Mouse (Mus musculus) liver, embryonic 14.5 days (tissue): ENCODE measurements at regions not wholly inside any gene's neighbourhood (a gene's known extent, or its start where the extent isn't known, plus 50 kb on each side); places are given as distances from the start of the nearest gene placed in this dataset.

Experiments used
- ATAC-seq: fragments of 200-750 bp; cut with Nextera tagmentation; 2 replicates; pipeline ENCODE4 v1.8.0; 2017; ENCODE audit warnings: moderate number of reproducible peaks, mild to moderate bottlenecking, moderate library complexity; ENCODE audit not compliant: insufficient read depth
- DNase-seq, 3 experiments: peaks; one replicate each; pipeline ENCODE4 v3.0.0-alpha.2; 2012 to 2013; ENCODE audit warnings: low read depth in 3 of 3, low spot score in 3 of 3
- H3K27ac ChIP-seq: fragments of 300-500 bp; sonication (generic); 2 replicates; pipeline ENCODE4 v1.5.1; 2014; ENCODE audit warnings: moderate library complexity, mild to moderate bottlenecking, control low read depth, inconsistent platforms
- H3K27me3 ChIP-seq: fragments of 300-500 bp; sonication (generic); 2 replicates; pipeline ENCODE4 v1.6.1; 2014; ENCODE audit warnings: mild to moderate bottlenecking, low read length, moderate library complexity; ENCODE audit not compliant: control insufficient read depth, insufficient read depth
- H3K36me3 ChIP-seq: fragments of 300-500 bp; sonication (generic); replicated peaks from 2 replicates; pipeline ENCODE4 v1.6.1; 2014; ENCODE audit warnings: low read depth; ENCODE audit not compliant: control insufficient read depth, insufficient read depth
- H3K4me1 ChIP-seq, 2 experiments: fragments of 200-500 bp in 1 of 2; fragments of 300-500 bp in 1 of 2; sonication (generic) in 1 of 2; replicated peaks; 2 replicates each; pipeline ENCODE4 v1.6.1; 2012 to 2014; ENCODE audit warnings: antibody characterized with exemption in 1 of 2, inconsistent platforms in 1 of 2, low read length in 1 of 2; ENCODE audit not compliant: control insufficient read depth in 2 of 2, insufficient read depth in 2 of 2
- H3K4me2 ChIP-seq: fragments of 300-500 bp; sonication (generic); 2 replicates; pipeline ENCODE4 v1.6.1; 2014; ENCODE audit warnings: low read depth, mild to moderate bottlenecking, control low read depth, moderate library complexity
- H3K4me3 ChIP-seq, 2 experiments: fragments of 200-500 bp in 1 of 2; fragments of 300-500 bp in 1 of 2; sonication (generic) in 1 of 2; 2 replicates each; pipeline ENCODE4 v1.5.1; 2012 to 2014; ENCODE audit warnings: low read depth in 2 of 2, low read length in 2 of 2, mild to moderate bottlenecking in 2 of 2, control low read depth in 1 of 2, inconsistent platforms in 1 of 2, moderate library complexity in 1 of 2; ENCODE audit not compliant: insufficient read depth in 1 of 2
- H3K9ac ChIP-seq: fragments of 300-500 bp; sonication (generic); replicated peaks from 2 replicates; pipeline ENCODE4 v1.6.1; 2014; ENCODE audit warnings: mild to moderate bottlenecking, control low read depth, moderate library complexity
- H3K9me3 ChIP-seq: fragments of 300-500 bp; sonication (generic); 2 replicates; pipeline ENCODE4 v1.6.1; 2016; ENCODE audit warnings: low read length, mixed read lengths; ENCODE audit not compliant: control insufficient read depth
- CTCF ChIP-seq: IDR thresholded peaks from 2 replicates; pipeline ENCODE4 v1.5.1; 2016; ENCODE audit warnings: antibody characterized with exemption, low read depth, control low read depth
- EP300 ChIP-seq: IDR thresholded peaks from 2 replicates; pipeline ENCODE4 v1.6.1; 2016; ENCODE audit warnings: antibody characterized with exemption, low read depth
- WGBS: fragments of 180-500 bp; shearing (Covaris S2); extraction: QIAGEN DNeasy Blood & Tissue Kit; methylation state at CpG from one replicate; pipeline ENCODE4 v1.1.7; 2014; ENCODE audit not compliant: insufficient replicate concordance; 5-methylcytosine and 5-hydroxymethylcytosine counted together

DNA sequence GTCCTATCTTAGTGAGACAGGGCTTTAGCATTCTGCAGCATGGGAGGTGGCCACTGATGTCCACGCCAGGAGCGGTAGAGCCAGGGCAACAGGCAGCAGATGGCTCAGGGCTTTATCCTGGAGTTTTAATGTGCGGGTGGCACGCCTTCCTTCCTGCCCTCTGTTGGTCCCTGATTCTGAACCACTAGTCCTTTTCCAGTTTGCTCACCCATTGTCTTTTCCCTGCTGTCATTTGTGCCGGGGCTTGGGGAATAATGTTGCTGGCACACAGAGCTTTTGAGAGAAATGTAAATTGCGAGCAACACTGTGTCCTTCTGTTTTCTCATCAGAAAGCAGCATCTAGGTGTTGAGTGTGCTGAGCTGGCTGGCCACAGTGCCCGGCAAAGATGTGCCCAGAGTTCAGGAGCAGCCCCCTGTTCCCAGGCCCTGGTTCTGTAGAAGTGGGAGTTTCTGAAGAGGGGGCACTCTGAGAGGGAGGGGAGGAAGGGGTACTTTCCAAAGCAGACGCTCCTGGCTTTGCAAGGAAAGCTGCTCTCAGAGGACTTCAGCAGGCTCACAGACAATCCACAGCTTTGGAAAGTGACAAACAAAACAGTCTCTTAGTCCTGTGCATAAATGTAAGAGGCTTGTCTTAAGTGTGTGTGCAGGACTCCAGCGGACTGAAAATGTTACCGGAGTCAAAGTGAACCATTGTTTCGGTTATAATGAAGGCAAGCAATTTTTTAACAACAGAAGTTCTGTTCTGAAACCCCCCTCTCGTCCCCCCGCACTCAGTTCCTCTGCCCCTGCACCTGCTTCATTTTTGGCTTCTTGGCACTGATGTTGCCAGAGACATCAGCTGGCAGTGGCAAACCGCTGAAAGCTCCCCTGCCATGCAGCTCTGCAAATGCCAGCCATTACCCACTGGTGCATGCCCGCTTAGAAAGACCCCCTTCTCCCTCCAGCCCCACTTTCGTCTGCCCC is 284.4 kb upstream of the Mpdz start:
- ATAC-seq (no peak), DNase-seq (no peak)
- Histone ChIP-seq H3K4me3 (no peak overlapping the region), H3K4me2 (no peak overlapping the region), H3K9ac (no peak overlapping the region), H3K36me3 (no peaks in the 10 kb centered on the region), H3K27ac (no peak overlapping the region), H3K9me3 (no peaks in the 10 kb centered on the region), H3K27me3 (no peaks in the 10 kb centered on the region), H3K4me1 (no peaks in the 10 kb centered on the region)
- TF ChIP-seq EP300 (no peak), CTCF (no peak)
- WGBS, result 60% methylated on average over 16 of the region's 16 CpGs

- H3K4me2 ChIP-seq, result no peak overlapping the region
- TF ChIP-seq CTCF, result no peak
- no peak for TF ChIP-seq EP300
- H3K9ac ChIP-seq, result no peak overlapping the region
- no peaks in the 10 kb centered on the region for H3K4me1 ChIP-seq
- no peaks in the 10 kb centered on the region for H3K36me3 ChIP-seq
- H3K9me3 ChIP-seq, result no peaks in the 10 kb centered on the region
- WGBS, result 68% methylated on average over 2 of the region's 2 CpGs
- no peak overlapping the region for H3K27ac ChIP-seq
- no peak overlapping the region for H3K4me3 ChIP-seq
- no peak for ATAC-seq
- DNase-seq, result no peak
- no peaks in the 10 kb centered on the region for H3K27me3 ChIP-seq
Observed at GRCm38 (mm10) chr4:81724751-81725150, 282.1 kb upstream of the Mpdz start.

DNA sequence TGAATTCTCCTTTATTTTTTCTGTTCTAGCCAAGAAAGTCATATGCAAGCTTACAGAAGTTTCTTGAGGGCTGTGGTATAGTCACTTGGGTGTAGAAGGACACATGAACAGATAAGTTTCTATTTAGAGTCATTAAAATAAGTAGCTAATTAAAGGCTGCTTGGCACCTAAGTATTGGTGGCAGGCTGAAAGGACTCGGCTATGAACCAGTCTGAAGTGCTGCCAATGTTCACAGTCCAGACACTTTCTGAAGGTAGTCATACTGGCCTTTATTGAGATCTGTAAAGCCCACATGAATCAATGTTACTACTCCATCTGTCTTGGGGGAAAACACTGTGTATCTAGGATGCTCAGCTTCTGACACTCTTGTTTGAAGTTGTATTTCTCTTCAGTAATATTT is 269.8 kb upstream of the Mpdz start:
- Histone ChIP-seq H3K9ac (no peak overlapping the region), H3K9me3 (no peaks in the 10 kb centered on the region), H3K27me3 (no peaks in the 10 kb centered on the region), H3K4me2 (no peak overlapping the region), H3K4me1 (no peaks in the 10 kb centered on the region), H3K36me3 (no peaks in the 10 kb centered on the region), H3K27ac (no peak overlapping the region), H3K4me3 (no peak overlapping the region)
- no peak for ATAC-seq
- TF ChIP-seq EP300, result no peak
- TF ChIP-seq CTCF, result no peak
- DNase-seq, result no peak
- WGBS, result 56% methylated on average over 1 of the region's 1 CpGs

DNA sequence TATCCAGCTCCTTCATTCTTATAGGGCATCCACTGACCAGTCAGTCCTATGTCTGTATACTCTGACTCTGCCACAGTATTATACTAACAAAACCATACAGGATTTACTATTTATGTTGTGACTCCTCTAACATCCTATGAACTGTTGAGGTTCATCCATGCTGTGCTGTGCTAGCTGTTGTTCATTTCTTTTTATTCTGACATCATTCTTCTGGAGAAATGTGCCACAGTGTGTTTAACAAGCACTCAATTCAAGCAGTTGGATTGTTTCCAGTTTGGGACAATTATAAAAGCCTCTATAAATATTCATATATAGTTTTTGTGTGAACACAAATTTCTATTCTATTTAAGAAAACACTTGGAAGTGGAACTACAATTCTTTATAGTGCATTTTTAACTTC is 252.6 kb upstream of the Mpdz start:
- no peaks in the 10 kb centered on the region for H3K4me1 ChIP-seq
- no peak overlapping the region for H3K27ac ChIP-seq
- H3K4me2 ChIP-seq, result no peak overlapping the region
- TF ChIP-seq CTCF, result no peak
- no peak for TF ChIP-seq EP300
- no peaks in the 10 kb centered on the region for H3K27me3 ChIP-seq
- H3K4me3 ChIP-seq, result no peak overlapping the region
- no peak for ATAC-seq
- DNase-seq, result no peak
- no peaks in the 10 kb centered on the region for H3K36me3 ChIP-seq
- no peak overlapping the region for H3K9ac ChIP-seq
- H3K9me3 ChIP-seq, result no peaks in the 10 kb centered on the region

DNA sequence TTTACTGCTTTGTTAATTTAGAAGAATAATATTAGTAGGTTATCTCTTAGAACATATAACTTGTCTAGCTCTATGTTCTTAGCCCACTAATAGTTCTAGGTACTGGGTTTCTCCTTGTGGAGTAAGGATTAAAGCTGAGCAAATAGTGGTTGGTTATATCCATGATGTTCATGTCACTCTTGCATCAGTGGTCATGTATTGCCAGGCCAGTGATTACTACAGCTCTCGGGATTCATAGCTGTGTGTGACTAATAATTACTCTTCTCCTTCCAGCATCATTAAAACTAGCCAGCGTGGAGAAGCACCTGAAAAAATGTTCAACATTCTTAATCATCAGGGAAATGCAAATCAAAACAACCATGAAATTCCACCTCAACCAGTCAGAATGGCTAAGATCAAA is 234.6 kb upstream of the Mpdz start:
- Histone ChIP-seq H3K9me3 (no peaks in the 10 kb centered on the region), H3K27ac (no peak overlapping the region), H3K36me3 (no peaks in the 10 kb centered on the region), H3K4me2 (no peak overlapping the region), H3K4me3 (no peak overlapping the region), H3K9ac (no peak overlapping the region), H3K27me3 (no peaks in the 10 kb centered on the region), H3K4me1 (peaks cover 0 to 2% of the 10 kb centered on the region in 2 experiments; a peak in 1 of 4 replicates)
- DNase-seq, result no peak
- ATAC-seq, result no peak
- TF ChIP-seq CTCF (no peak), EP300 (no peak)
- 55% methylated on average over 2 of the region's 2 CpGs for WGBS
